Mouse (Mus musculus): ENCODE results near the gene Gm10352.
"Not testable (repeated sequence)": the region's sequence is repeated elsewhere in the genome, so short reads cannot be mapped to it uniquely, and the experiment has no call there.

Gene Gm10352

DNA sequence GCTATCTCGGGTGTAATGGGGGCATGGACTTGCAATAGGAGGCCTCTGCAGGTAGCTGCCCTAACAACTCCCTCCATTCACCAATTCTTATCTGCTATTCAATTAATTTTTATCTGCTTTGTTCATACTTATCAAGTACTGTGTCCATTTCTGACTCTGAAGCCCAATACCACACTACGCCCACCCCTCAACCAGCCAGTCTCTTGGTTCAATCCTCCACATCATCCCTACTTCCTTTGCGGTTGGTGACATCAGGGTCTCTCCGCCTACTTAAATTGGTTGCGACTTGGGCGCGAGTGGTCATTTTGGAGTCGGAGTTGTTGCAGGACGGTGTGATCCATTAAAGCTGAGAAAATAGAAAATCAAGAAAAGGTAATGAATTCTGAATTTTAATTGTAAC lies at the start of gene Gm10352:
TSS of gene Gm10352 (plus strand) at position 301 of the 400 bp plus-strand sequence.
- not testable (repeated sequence) for DNase-seq (ENCODE audit: low spot score in 2 of 2)

- not testable (repeated sequence) for DNase-seq (ENCODE audit: low spot score in 2 of 2)
These were observed 31.5 kb downstream of the Gm10352 start, which contains the start of gene Gm29289 for GRCm38 (mm10) chrY:2932282-2932681. TSS of gene Gm29289 (plus strand) at chrY:2932582.

Measured in frontal cortex, postnatal 14 days (tissue).